ENCODE assay signal across 8 mouse cellular contexts in the genomic region with DNA sequence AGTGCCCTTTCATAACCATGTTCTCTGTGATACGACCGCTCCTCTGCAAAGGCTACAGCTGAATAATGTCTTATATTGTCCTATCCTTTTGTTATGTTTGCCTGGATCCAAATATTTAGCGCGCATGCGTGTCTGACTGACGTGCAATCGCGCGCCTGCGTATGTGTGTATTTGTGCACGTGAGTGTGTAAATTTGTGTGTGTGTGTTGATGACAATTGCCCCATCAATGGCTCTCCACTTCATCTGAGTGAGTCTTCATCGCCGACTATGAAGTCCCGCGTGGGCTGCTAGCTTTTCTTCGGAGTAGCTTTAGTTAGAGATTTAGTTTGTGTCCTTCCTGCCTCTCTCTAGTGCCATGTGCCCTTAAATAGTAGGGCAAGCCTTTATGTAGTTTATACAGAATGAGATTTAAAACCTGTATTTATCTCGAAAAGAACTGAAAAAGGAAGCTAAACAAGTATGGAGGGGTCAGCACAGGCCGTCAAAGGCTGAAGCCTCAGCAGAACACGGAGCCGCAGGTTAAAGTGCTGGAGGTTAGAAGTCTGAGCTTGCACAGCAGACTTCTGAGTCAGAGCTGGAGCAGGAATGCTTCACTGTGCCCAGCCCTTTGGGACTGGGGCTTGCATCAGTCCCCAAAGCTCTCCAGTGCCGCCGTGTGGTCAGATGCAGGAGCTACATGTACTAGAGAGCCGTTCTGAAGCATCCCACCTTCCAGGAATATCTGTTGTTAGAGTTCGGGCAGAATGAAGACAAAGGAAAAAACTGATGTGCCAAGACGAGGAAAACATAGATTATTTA. TPM values are rescaled to one million over a fixed set of nuclear protein-coding genes. Genes with fewer than 3 reads are reported as not detected.
DNase-seq lines count a peak whose midpoint lies in the region; ATAC-seq lines count a peak whose summit lies in the region.

No protein-coding gene starts in this region.

- H3K27me3 ChIP-seq in intestine, embryonic 14.5 days (replicated peaks; ENCODE audit: control insufficient read depth, insufficient read depth, low read length): no peaks in the 10 kb centered on the region
- H3K27me3 ChIP-seq in midbrain, embryonic 10.5 days (ENCODE audit: low read depth, poor library complexity, severe bottlenecking): no peaks in the 10 kb centered on the region

- ATAC-seq in activated CD4-positive, CD25-positive, alpha-beta regulatory T cell, adult 4 months: peak; percentile 94
- ATAC-seq in intestine, embryonic 14.5 days (replicated peaks; ENCODE audit: low FRiP score, low TSS enrichment, low read depth): peak; percentile 93
- ATAC-seq in erythroid progenitor cell, adult 5-6 weeks (replicated peaks; ENCODE audit: low FRiP score, poor library complexity, severe bottlenecking): no peak; the same call in 1 of the 2 replicates

- no peaks in the 10 kb centered on the region for H3K9me3 ChIP-seq in intestine, embryonic 14.5 days (ENCODE audit: control insufficient read depth, low read length)
- no peaks in the 10 kb centered on the region for H3K9me3 ChIP-seq in midbrain, embryonic 10.5 days (replicated peaks)

- H3K9ac ChIP-seq in intestine, embryonic 14.5 days (ENCODE audit: low read length): no peak overlapping the region

- no peak overlapping the region for H3K4me3 ChIP-seq in intestine, embryonic 14.5 days (ENCODE audit: low read depth, low read length)
- no peak overlapping the region for H3K4me3 ChIP-seq in midbrain, embryonic 10.5 days

- H3K4me2 ChIP-seq in intestine, embryonic 14.5 days (ENCODE audit: low read length): no peak overlapping the region

- no peaks in the 10 kb centered on the region for H3K36me3 ChIP-seq in intestine, embryonic 14.5 days (ENCODE audit: control insufficient read depth, insufficient read depth, low read length)
- no peaks in the 10 kb centered on the region for H3K36me3 ChIP-seq in midbrain, embryonic 10.5 days

- H3K4me1 ChIP-seq in intestine, embryonic 14.5 days (replicated peaks; ENCODE audit: control insufficient read depth, insufficient read depth, low read length): no peaks in the 10 kb centered on the region
- peaks cover 4% of the 10 kb centered on the region; the same call in 1 of the 2 replicates for H3K4me1 ChIP-seq in midbrain, embryonic 10.5 days

- 48% methylated on average over 25 of the region's 25 CpGs for WGBS in intestine, embryonic 14.5 days
- WGBS in midbrain, embryonic 10.5 days: 55% methylated on average over 25 of the region's 25 CpGs

- no peak overlapping the region for H3K27ac ChIP-seq in intestine, embryonic 14.5 days (ENCODE audit: low read depth)
- no peak overlapping the region for H3K27ac ChIP-seq in midbrain, embryonic 10.5 days (replicated peaks)

- intact Hi-C loops in gastrocnemius, postnatal 14 days (cut with DNase I; ENCODE audit: low total_unique reads): loop anchor here (10.0 kb wide), 2 partner anchors 62 to 282 kb away; no protein-coding TSS in a partner anchor
- intact Hi-C loops in left cerebral cortex, postnatal 10 days (cut with DNase I): loop anchor here (5.0 kb wide), 1 partner anchor 284 kb away; no protein-coding TSS in a partner anchor

- DNase-seq in embryo, embryonic 10 days (ENCODE audit: low spot score): peak; percentile 92
- DNase-seq in gastrocnemius, postnatal 14 days: peak; percentile 84
- peak; percentile 88 for DNase-seq in intestine, embryonic 14.5 days (ENCODE audit: low spot score)
- DNase-seq in left cerebral cortex, postnatal 10 days (ENCODE audit: extremely low spot score in 1 of 2, low spot score in 2 of 2): peak; percentile 63 to 84
- peak; percentile 76 for DNase-seq in midbrain, embryonic 10.5 days (ENCODE audit: low spot score)
- DNase-seq in skeletal muscle tissue, adult 2 months (ENCODE audit: low read depth, low spot score): peak; percentile 81

RNA-seq across cellular contexts. Expression of a gene that starts 38.5 kb away (rescaled TPM):
- under 1 TPM in 1 of 2 experiments, not detected in 1; 0.36 TPM for polyA plus RNA-seq in activated CD4-positive, CD25-positive, alpha-beta regulatory T cell, adult 4 months (2017; shearing (Covaris generic))
- not detected for total RNA-seq in gastrocnemius, postnatal 14 days (2021)
- 0.27 and 0.37 TPM in 2 replicates for polyA plus RNA-seq in intestine, embryonic 14.5 days (2014; fragmentation: Nextera tagmentation; extraction: Ambion mirVana)
- 1 to 10 TPM; 2.7 to 3.2 TPM for total RNA-seq in left cerebral cortex, postnatal 10 days (2021)
- 0.14 and 0.23 TPM in 2 replicates for polyA plus RNA-seq in midbrain, embryonic 10.5 days (2016; fragmentation: Nextera tagmentation; extraction: Ambion mirVana)
- total RNA-seq in erythroid progenitor cell, adult 5-6 weeks (2015; ENCODE audit: low replicate concordance): not detected in 2 replicates
- total RNA-seq in erythroid progenitor cell, adult 5-6 weeks (2017; ENCODE audit: low replicate concordance): not detected in 2 replicates

RNA-seq across cellular contexts. Expression of a gene that starts 53.9 kb away (rescaled TPM):
- polyA plus RNA-seq in activated CD4-positive, CD25-positive, alpha-beta regulatory T cell, adult 4 months (2017; shearing (Covaris generic)): 1 to 10 TPM; 6.7 to 10.0 TPM
- total RNA-seq in gastrocnemius, postnatal 14 days (2021): 100 to 1,000 TPM; 217 to 268 TPM
- polyA plus RNA-seq in intestine, embryonic 14.5 days (2014; fragmentation: Nextera tagmentation; extraction: Ambion mirVana): 104 and 112 TPM in 2 replicates
- total RNA-seq in left cerebral cortex, postnatal 10 days (2021): 10 to 100 TPM; 42.6 to 44.3 TPM
- polyA plus RNA-seq in midbrain, embryonic 10.5 days (2016; fragmentation: Nextera tagmentation; extraction: Ambion mirVana): 21.2 and 22.7 TPM in 2 replicates
- total RNA-seq in erythroid progenitor cell, adult 5-6 weeks (2015; ENCODE audit: low replicate concordance): 1.1 and 4.2 TPM in 2 replicates
- total RNA-seq in erythroid progenitor cell, adult 5-6 weeks (2017; ENCODE audit: low replicate concordance): 0.64 TPM in 1 of 2 replicates, not detected in the other

Comparison
In these comparisons a context has a peak if more than half of its experiments do, and no peak if none do; other contexts are left out.
1. RNA of a gene that starts 53.9 kb away (total RNA-seq): 217 to 268 TPM in gastrocnemius, postnatal 14 days and 42.6 to 44.3 TPM in left cerebral cortex, postnatal 10 days; 0.64 to 4.2 TPM in erythroid progenitor cell, adult 5-6 weeks; every median in the first group is over 4 times any median in the second.
2. Peak in every context shown above with its lines, with median percentiles within 50 percentile points of each other: DNase-seq.